Mouse (Mus musculus) ovary, adult 2 months (tissue): ENCODE results near the gene Smdt1. TPM values are rescaled to one million over a fixed set of nuclear protein-coding genes. Genes with fewer than 3 reads are reported as not detected.

ENCODE experiments used
- polyA plus RNA-seq: library from polyadenylated mRNA; depleted of rRNA; stranded (reverse); fragments of >200 nt; gene quantifications from 2 replicates; pipeline ENCODE4 v1.2.3, GENCODE M21; 2012; rRNA removed

Smdt1 gene
- polyA plus RNA-seq, result 213 and 227 TPM in 2 replicates

DNA sequence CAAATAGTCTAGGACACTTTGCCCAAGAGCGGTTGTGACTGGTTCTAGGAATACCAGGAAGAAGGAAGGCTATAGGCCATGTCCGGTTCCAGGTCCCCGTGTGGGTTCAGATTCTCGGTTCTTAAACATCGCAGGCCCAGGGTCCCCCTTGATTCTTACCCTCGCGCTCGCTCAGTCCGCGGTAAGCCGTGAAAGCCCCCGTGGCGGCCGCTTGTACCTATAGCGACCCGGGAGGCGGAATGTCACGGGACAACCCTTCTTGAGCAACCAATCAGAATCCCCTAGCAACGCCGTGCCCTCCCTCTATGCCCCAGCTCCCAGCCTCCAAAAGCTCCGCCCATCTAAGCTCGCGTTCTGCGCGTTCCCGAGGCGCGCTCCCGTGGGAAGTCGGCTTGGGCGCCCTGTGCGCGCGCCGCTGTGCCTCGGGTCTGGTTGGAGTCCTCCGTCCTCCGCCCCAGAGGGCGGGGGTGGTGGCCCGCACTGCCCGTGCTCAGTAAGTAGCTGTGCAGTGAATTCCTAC is at the start of gene Smdt1, which contains the start of the genes Naga and Pheta2:
Gene Smdt1, plus strand, starts transcription at position 367 of the 520 bp plus-strand sequence.
Gene Naga, minus strand, starts transcription at position 333 of the 520 bp plus-strand sequence.
Gene Pheta2, plus strand, starts transcription at position 350 of the 520 bp plus-strand sequence.

DNA sequence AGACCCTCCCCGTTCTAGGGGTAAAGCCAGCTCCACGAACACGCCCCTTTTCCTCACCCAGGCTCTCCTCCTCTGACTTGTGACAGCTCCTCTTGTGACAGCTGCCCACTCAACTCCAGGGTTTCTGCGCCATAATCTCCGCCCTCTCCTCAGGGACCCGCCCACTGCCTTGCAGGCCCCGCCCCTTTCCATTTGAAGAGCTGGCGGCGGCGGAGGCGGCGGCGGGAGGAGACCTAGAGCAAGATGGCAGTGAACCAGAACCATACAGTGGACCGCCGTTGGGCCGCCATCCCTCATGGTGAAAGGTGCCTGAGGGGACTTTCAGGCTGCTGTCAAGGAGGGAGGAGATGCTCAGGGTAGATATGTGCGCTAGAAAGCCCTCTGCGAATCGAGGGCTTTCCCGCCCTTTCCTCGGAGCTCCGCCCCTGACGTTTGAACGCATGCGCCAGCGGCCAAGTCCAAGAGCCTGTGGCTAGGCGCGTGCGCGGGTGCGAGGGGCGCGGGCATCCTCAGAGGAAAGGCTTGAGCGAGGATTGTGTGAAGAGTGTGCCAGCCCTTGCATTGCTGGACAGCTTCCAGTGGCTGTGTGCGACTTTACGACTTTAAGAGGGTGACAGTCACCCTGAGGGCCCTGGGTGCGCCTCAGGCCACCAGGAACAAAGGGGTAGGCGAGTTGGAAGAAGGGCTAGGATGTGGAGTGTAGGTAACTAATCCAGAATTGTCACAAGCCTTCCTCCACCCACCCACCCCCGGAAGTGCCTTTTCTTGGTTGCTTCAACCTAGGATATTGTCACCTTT is 39.8 kb upstream of the Smdt1 start, which contains the start of gene Wbp2nl:
Gene Wbp2nl, plus strand, starts transcription at position 191 of the 798 bp plus-strand sequence.

DNA sequence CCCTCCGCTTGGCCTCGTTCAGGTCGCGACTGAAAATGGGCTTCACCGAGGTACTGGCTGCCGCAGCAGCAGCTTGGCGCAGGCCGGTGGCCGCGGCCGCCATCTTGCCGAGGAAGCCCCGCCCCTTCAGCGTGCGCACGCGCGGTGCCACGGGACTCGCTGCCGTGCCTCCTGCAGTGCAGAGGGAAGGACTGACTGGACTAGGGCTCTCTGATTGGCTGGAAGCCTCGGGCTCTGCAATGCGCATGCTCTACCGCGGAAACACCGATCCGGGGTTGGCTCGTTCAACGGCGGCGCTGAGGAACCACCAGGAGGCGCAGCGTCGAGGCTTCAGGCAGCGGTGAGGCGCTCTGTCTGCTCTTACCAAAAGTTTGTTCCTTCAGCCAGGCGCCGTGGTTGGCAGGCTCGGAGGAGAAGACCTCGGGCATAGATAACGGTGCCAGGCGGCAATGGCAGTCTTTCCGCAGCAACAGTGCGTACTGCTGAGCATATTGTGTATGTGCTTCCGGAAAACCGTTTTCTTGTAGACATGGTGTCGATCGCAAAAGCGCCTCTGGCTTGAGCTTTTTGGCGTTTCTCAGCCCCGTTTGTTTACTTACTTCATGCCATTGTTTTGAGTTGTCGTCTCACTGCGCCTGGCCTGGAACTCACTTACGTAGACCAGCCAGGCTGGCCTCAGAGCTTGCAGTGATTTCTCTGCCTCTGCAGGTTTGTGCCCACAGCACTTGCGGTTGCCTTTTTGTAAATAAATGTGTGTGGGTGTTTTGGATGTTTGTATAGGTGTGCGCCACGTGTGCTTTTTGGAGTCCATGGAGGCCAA is 15.6 kb downstream of the Smdt1 start, which contains the start of gene Ndufa6:
Gene Ndufa6, minus strand, starts transcription at position 197 of the 820 bp plus-strand sequence.

DNA sequence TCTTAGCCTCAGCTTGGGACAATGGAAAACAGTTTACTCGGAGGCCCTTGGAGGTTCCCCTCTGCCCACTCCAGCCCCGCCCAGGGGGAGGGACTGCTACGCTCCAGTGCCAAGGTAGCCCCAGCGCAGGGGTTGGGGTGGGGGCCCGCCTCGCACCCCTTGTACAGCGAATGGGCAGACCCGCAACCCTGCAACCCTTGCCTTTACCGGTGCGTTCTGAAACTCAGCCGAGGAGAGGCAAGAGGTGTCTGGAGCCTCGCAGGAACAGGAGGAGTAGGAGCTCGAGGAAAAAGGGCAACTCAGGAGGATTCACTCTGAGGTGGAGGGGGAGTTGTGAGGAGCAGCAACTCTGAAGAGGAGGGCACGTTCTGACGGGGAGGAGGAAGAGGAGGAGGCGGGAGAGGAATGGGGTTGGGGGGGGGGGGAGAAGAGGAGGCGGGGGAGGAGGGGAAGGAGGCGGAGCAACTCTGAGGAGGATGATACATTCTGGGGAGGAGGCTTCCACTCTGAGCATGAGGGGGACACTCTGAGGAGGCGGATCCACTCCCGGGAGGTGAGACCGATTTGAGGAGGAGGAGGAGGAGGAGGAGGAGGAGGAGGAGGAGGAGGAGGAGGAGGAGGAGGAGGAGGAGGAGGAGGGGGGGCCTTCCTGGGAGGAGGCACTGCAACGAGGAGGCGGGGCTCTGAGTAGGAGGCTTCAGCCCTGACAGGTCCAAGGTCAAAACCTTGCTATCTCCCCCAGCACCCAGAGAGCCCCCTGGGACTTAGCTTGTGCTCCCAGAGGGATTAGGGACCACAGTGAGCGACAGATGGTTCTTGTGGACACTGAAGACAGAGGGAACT is 41.3 kb downstream of the Smdt1 start, which contains the start of gene Cyp2d22:
Gene Cyp2d22, minus strand, starts transcription at position 390 of the 843 bp plus-strand sequence.

DNA sequence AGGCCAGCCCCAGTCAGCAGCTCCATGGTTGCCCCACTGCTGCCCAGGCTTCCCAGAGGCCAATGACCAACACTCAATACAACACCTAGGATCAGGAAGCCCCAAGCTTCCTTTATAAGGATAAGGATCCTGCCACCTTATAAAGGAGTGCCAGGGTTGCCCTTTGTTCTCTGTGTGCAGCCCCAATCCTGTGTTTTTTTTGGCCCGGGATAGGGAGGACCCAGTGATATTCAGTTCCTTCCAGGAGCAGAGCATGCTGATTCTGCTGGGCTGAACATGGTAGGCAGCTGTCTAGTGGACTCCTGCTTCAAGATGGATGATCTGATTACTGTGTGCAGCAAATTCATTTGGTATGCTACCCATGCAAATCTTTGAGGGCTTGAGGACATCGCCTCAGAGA is 55.2 kb downstream of the Smdt1 start, which contains the start of gene Cyp2d11:
Gene Cyp2d11, minus strand, starts transcription at position 101 of the 400 bp plus-strand sequence.

Other genes with a start within 250 kb of the Smdt1 start
- 11.3 and 13.1 TPM in 2 replicates for gene Ccdc134, start 211.0 kb upstream of the Smdt1 start, polyA plus RNA-seq
- 200 and 245 TPM in 2 replicates for gene Srebf2, start 191.8 kb upstream of the Smdt1 start, polyA plus RNA-seq
- gene Shisa8, start 126.1 kb upstream of the Smdt1 start, polyA plus RNA-seq, result 22.3 and 47.9 TPM in 2 replicates
- 0.60 and 1.7 TPM in 2 replicates for gene Tnfrsf13c, start 114.6 kb upstream of the Smdt1 start, polyA plus RNA-seq
- 32.5 and 34.3 TPM in 2 replicates for gene Cenpm, start 94.2 kb upstream of the Smdt1 start, polyA plus RNA-seq
- 0.14 and 0.42 TPM in 2 replicates for gene 1500009C09Rik, start 86.6 kb upstream of the Smdt1 start, polyA plus RNA-seq
- gene Sept3, start 64.1 kb upstream of the Smdt1 start, polyA plus RNA-seq, result 1.1 and 1.9 TPM in 2 replicates
- 0.18 and 0.24 TPM in 2 replicates for gene Wbp2nl, start 40.0 kb upstream of the Smdt1 start, polyA plus RNA-seq
- gene Naga, start within 50 bp of the Smdt1 start, polyA plus RNA-seq, result 137 and 176 TPM in 2 replicates
- gene Pheta2, start within 50 bp of the Smdt1 start, polyA plus RNA-seq, result 4.0 and 4.1 TPM in 2 replicates
- 405 and 527 TPM in 2 replicates for gene Ndufa6, start 15.4 kb downstream of the Smdt1 start, polyA plus RNA-seq
- 71.5 and 79.2 TPM in 2 replicates for gene Cyp2d22, start 41.3 kb downstream of the Smdt1 start, polyA plus RNA-seq
- not detected in 2 replicates for gene Cyp2d11, start 55.1 kb downstream of the Smdt1 start, polyA plus RNA-seq
- 0.24 and 1.1 TPM in 2 replicates for gene Cyp2d10, start 68.2 kb downstream of the Smdt1 start, polyA plus RNA-seq
- 0.08 TPM in 1 of 2 replicates, not detected in the other for gene Cyp2d9, start 94.5 kb downstream of the Smdt1 start, polyA plus RNA-seq
- 0.07 and 0.28 TPM in 2 replicates for gene Cyp2d12, start 216.1 kb downstream of the Smdt1 start, polyA plus RNA-seq